Mouse (Mus musculus) E14TG2a.4 (cell line): ENCODE data around the gene Ephb2.

Experiments used
- CTCF ChIP-seq: conservative IDR thresholded peaks from 2 replicates; pipeline ENCODE4 v1.5.1; 2014; ENCODE audit warnings: low read length
- NANOG ChIP-seq: IDR thresholded peaks from 2 replicates; pipeline ENCODE4 v1.6.1; 2014; ENCODE audit warnings: borderline replicate concordance, low read length, mixed read lengths
- POU5F1 ChIP-seq: IDR thresholded peaks from 2 replicates; pipeline ENCODE4 v1.6.1; 2014; ENCODE audit warnings: low read length, borderline replicate concordance

- TF ChIP-seq CTCF: no peak
- TF ChIP-seq NANOG: no peak
- no peak for TF ChIP-seq POU5F1
Measured at GRCm38 (mm10) chr4:136631237-136631994, 204.4 kb downstream of the Ephb2 start.
